Mouse (Mus musculus): ENCODE measurements at regions not wholly inside any gene's neighbourhood (a gene's known extent, or its start where the extent isn't known, plus 50 kb on each side); places are given as distances from the start of the nearest gene placed in this dataset.

DNA sequence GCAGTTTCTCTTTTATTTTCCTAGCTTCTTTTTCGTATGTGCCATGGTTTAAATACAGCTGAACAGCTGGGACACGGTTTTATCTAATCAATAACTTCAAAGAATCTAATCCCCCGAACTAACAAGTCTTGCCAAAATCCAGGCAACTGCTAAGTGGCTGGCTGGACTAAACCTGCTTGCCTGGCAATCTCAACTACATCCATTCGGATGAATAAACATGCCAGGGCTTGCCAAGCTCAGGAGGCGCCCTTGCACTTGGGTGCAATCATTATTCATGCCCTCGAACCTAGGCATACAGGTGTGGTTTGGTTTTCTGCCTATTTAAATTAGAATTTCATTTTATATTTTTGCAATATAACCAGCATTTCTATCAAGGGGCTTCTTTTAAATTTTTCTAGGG lies 172.1 kb upstream of the Paip1 start:
- no peak for TF ChIP-seq CTCF (IDR thresholded peaks at IDR 0.05; ENCODE audit: control insufficient read depth, insufficient read depth, low read length)
- no peak for TF ChIP-seq POLR2A (IDR thresholded peaks at IDR 0.05; ENCODE audit: borderline replicate concordance, control insufficient read depth, low read depth, low read length)
- Histone ChIP-seq H3K27ac (ENCODE audit: control insufficient read depth, insufficient read depth, low read depth, low read length, poor library complexity) (no peak overlapping the region), H3K4me1 (ENCODE audit: control insufficient read depth, insufficient read depth, low read length) (no peaks in the 10 kb centered on the region), H3K4me3 (replicated peaks; ENCODE audit: control insufficient read depth, low read depth, low read length) (no peak overlapping the region)
- 55% methylated on average over 6 of the region's 6 CpGs for WGBS

- TF ChIP-seq CTCF (IDR thresholded peaks at IDR 0.05; ENCODE audit: control insufficient read depth, insufficient read depth, low read length) (no peak), POLR2A (IDR thresholded peaks at IDR 0.05; ENCODE audit: borderline replicate concordance, control insufficient read depth, low read depth, low read length) (no peak)
- H3K4me1 ChIP-seq (ENCODE audit: control insufficient read depth, insufficient read depth, low read length), result no peaks in the 10 kb centered on the region
- no peak overlapping the region for H3K4me3 ChIP-seq (replicated peaks; ENCODE audit: control insufficient read depth, low read depth, low read length)
- WGBS, result 63% methylated on average over 9 of the region's 9 CpGs
- H3K27ac ChIP-seq (ENCODE audit: control insufficient read depth, insufficient read depth, low read depth, low read length, poor library complexity), result no peak overlapping the region
Measured at GRCm38 (mm10) chr13:119258515-119258914, 169.9 kb upstream of the Paip1 start.

DNA sequence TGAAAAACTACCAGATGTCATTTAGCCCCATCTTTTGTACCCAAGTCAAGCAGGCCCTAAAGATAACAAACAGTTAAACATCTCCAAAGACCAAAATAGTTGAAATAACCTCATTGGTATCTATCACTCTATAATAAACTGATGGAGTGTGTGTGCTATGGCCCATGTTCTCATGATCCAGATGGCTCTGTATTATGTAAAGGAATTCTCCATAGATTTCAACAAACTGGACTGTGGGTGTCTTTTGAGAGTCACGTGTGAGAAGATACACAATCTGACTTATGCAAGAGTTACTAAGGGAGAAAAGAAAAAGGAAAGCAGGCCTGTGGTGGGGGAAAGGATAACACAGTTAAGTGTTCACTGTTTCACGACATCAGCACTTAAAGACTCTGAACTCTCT lies 164.8 kb upstream of the Paip1 start:
- Histone ChIP-seq H3K4me1 (ENCODE audit: control insufficient read depth, insufficient read depth, low read length) (no peaks in the 10 kb centered on the region), H3K27ac (ENCODE audit: control insufficient read depth, insufficient read depth, low read depth, low read length, poor library complexity) (no peak overlapping the region), H3K4me3 (replicated peaks; ENCODE audit: control insufficient read depth, low read depth, low read length) (no peak overlapping the region)
- TF ChIP-seq CTCF (IDR thresholded peaks at IDR 0.05; ENCODE audit: control insufficient read depth, insufficient read depth, low read length) (no peak), POLR2A (IDR thresholded peaks at IDR 0.05; ENCODE audit: borderline replicate concordance, control insufficient read depth, low read depth, low read length) (no peak)
- 57% methylated on average over 2 of the region's 2 CpGs for WGBS

- WGBS, result 85% methylated on average over 4 of the region's 4 CpGs
- Histone ChIP-seq H3K27ac (ENCODE audit: control insufficient read depth, insufficient read depth, low read depth, low read length, poor library complexity) (no peak overlapping the region), H3K4me1 (ENCODE audit: control insufficient read depth, insufficient read depth, low read length) (no peaks in the 10 kb centered on the region), H3K4me3 (replicated peaks; ENCODE audit: control insufficient read depth, low read depth, low read length) (no peak overlapping the region)
- TF ChIP-seq POLR2A (IDR thresholded peaks at IDR 0.05; ENCODE audit: borderline replicate concordance, control insufficient read depth, low read depth, low read length) (no peak), CTCF (IDR thresholded peaks at IDR 0.05; ENCODE audit: control insufficient read depth, insufficient read depth, low read length) (no peak)
Measured at GRCm38 (mm10) chr13:119267608-119268300, 160.6 kb upstream of the Paip1 start.

DNA sequence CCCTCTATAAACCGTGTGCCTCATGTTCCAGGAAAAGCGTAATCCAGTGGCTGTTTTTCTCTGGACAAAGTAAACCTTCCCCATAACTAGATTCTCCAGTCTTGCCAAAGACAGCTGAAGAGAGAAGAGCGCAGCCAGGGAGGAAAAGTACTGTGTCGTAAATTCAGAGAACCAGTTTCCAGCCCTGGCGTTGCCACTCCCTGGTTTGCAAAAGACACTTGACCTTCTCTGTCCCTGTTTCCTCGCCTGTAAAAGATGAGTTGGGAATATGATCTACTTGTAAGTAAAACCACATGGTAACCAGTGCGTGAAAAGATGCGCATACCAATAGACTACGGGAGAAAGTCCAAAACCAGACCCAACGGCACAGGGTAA lies 160.1 kb upstream of the Paip1 start:
- H3K27ac ChIP-seq (ENCODE audit: control insufficient read depth, insufficient read depth, low read depth, low read length, poor library complexity), result no peak overlapping the region
- TF ChIP-seq POLR2A (IDR thresholded peaks at IDR 0.05; ENCODE audit: borderline replicate concordance, control insufficient read depth, low read depth, low read length) (no peak), CTCF (IDR thresholded peaks at IDR 0.05; ENCODE audit: control insufficient read depth, insufficient read depth, low read length) (no peak)
- H3K4me1 ChIP-seq (ENCODE audit: control insufficient read depth, insufficient read depth, low read length), result no peaks in the 10 kb centered on the region
- 88% methylated on average over 10 of the region's 10 CpGs for WGBS
- H3K4me3 ChIP-seq (replicated peaks; ENCODE audit: control insufficient read depth, low read depth, low read length), result no peak overlapping the region

- TF ChIP-seq POLR2A (IDR thresholded peaks at IDR 0.05; ENCODE audit: borderline replicate concordance, control insufficient read depth, low read depth, low read length) (no peak), CTCF (IDR thresholded peaks at IDR 0.05; ENCODE audit: control insufficient read depth, insufficient read depth, low read length) (no peak)
- WGBS, result 83% methylated on average over 4 of the region's 4 CpGs
- Histone ChIP-seq H3K4me1 (ENCODE audit: control insufficient read depth, insufficient read depth, low read length) (no peaks in the 10 kb centered on the region), H3K4me3 (replicated peaks; ENCODE audit: control insufficient read depth, low read depth, low read length) (no peak overlapping the region), H3K27ac (ENCODE audit: control insufficient read depth, insufficient read depth, low read depth, low read length, poor library complexity) (no peak overlapping the region)
Measured at GRCm38 (mm10) chr13:119275500-119275899, 152.9 kb upstream of the Paip1 start.

GRCm38 (mm10) chr13:119277308-119277948 lies 151.0 kb upstream of the Paip1 start:
- no peak overlapping the region for H3K4me3 ChIP-seq (replicated peaks; ENCODE audit: control insufficient read depth, low read depth, low read length)
- WGBS, result 74% methylated on average over 13 of the region's 13 CpGs
- H3K27ac ChIP-seq (ENCODE audit: control insufficient read depth, insufficient read depth, low read depth, low read length, poor library complexity), result no peak overlapping the region
- no peak for TF ChIP-seq POLR2A (IDR thresholded peaks at IDR 0.05; ENCODE audit: borderline replicate concordance, control insufficient read depth, low read depth, low read length)
- TF ChIP-seq CTCF (IDR thresholded peaks at IDR 0.05; ENCODE audit: control insufficient read depth, insufficient read depth, low read length), result no peak
- H3K4me1 ChIP-seq (ENCODE audit: control insufficient read depth, insufficient read depth, low read length), result no peaks in the 10 kb centered on the region

GRCm38 (mm10) chr13:119279449-119279848 lies 149.0 kb upstream of the Paip1 start:
- H3K4me1 ChIP-seq (ENCODE audit: control insufficient read depth, insufficient read depth, low read length), result no peaks in the 10 kb centered on the region
- WGBS, result 77% methylated on average over 8 of the region's 8 CpGs
- no peak overlapping the region for H3K4me3 ChIP-seq (replicated peaks; ENCODE audit: control insufficient read depth, low read depth, low read length)
- no peak overlapping the region for H3K27ac ChIP-seq (ENCODE audit: control insufficient read depth, insufficient read depth, low read depth, low read length, poor library complexity)
- TF ChIP-seq POLR2A (IDR thresholded peaks at IDR 0.05; ENCODE audit: borderline replicate concordance, control insufficient read depth, low read depth, low read length) (no peak), CTCF (IDR thresholded peaks at IDR 0.05; ENCODE audit: control insufficient read depth, insufficient read depth, low read length) (no peak)

All from bone marrow, adult 2 months (tissue).